Mouse (Mus musculus) forebrain, postnatal 0 days (tissue): ENCODE results near the gene Trp53i11. TPM values are rescaled to one million over a fixed set of nuclear protein-coding genes. Genes with fewer than 3 reads are reported as not detected.
A peak's percentile ranks its signal among the peaks of the same experiment; 100 is the strongest.

Experiments
- ATAC-seq: fragments of 200-750 bp; cut with Nextera tagmentation; 2 replicates; pipeline ENCODE4 v1.8.0; 2017; ENCODE audit warnings: mild to moderate bottlenecking, moderate library complexity
- DNase-seq: peaks from one replicate; pipeline ENCODE4 v3.0.0-alpha.2; 2015
- H3K27ac ChIP-seq: fragments of 300-500 bp; sonication (generic); 2 replicates; pipeline ENCODE4 v1.5.1; 2014; ENCODE audit warnings: low read depth, mild to moderate bottlenecking, antibody characterized with exemption, low read length, moderate library complexity, mixed read lengths
- H3K27me3 ChIP-seq: fragments of 300-500 bp; sonication (generic); 2 replicates; pipeline ENCODE4 v1.6.1; 2014; ENCODE audit warnings: mild to moderate bottlenecking, low read length, mixed read lengths; ENCODE audit not compliant: insufficient read depth
- H3K36me3 ChIP-seq: fragments of 300-500 bp; sonication (generic); 2 replicates; pipeline ENCODE4 v1.6.1; 2014; ENCODE audit warnings: mild to moderate bottlenecking, moderate library complexity; ENCODE audit not compliant: insufficient read depth
- H3K4me1 ChIP-seq: fragments of 300-500 bp; sonication (generic); 2 replicates; pipeline ENCODE4 v1.6.1; 2014; ENCODE audit warnings: antibody characterized with exemption; ENCODE audit not compliant: insufficient read depth
- H3K4me2 ChIP-seq: fragments of 300-500 bp; sonication (generic); 2 replicates; pipeline ENCODE4 v1.6.1; 2014; ENCODE audit warnings: low read depth, mild to moderate bottlenecking, moderate library complexity
- H3K4me3 ChIP-seq: fragments of 300-500 bp; sonication (generic); 2 replicates; pipeline ENCODE4 v1.5.1; 2014; ENCODE audit warnings: low read depth, low read length, mixed read lengths
- H3K9ac ChIP-seq: fragments of 300-500 bp; sonication (generic); 2 replicates; pipeline ENCODE4 v1.6.1; 2014; ENCODE audit warnings: mild to moderate bottlenecking
- H3K9me3 ChIP-seq: fragments of 300-500 bp; sonication (generic); 2 replicates; pipeline ENCODE4 v1.6.1; 2016; ENCODE audit warnings: low read length
- CTCF ChIP-seq: sonication (generic); IDR thresholded peaks from 2 replicates; pipeline ENCODE4 v1.5.1; 2016; ENCODE audit warnings: antibody characterized with exemption, control low read depth, low read depth
- WGBS: fragments of 180-500 bp; shearing (Covaris S2); extraction: QIAGEN DNeasy Blood & Tissue Kit; methylation state at CpG from one replicate; pipeline ENCODE4 v1.1.7; 2014; 5-methylcytosine and 5-hydroxymethylcytosine counted together
- polyA plus RNA-seq: library from polyadenylated mRNA; unstranded; fragments of >200 nt; fragmentation: Nextera tagmentation; extraction: Ambion mirVana; gene quantifications from 2 replicates; pipeline ENCODE4 v1.2.1, GENCODE M21; 2015
- total RNA-seq: library from RNA; depleted of rRNA; stranded (reverse); fragments of >200 nt; gene quantifications from 2 replicates; pipeline ENCODE4 v1.2.3, GENCODE M21; 2014

Gene Trp53i11
- total and polyA plus RNA-seq, 2 experiments from 2014 or later: 95.2 to 132 TPM

GRCm38 (mm10) chr2:93199531-93199974 is 12.2 kb downstream of the Trp53i11 start:
- Histone ChIP-seq H3K9me3 (no peaks in the 10 kb centered on the region), H3K9ac (no peak overlapping the region), H3K36me3 (peaks cover 28% of the 10 kb centered on the region), H3K4me2 (no peak overlapping the region), H3K4me1 (no peaks in the 10 kb centered on the region), H3K27me3 (no peaks in the 10 kb centered on the region), H3K27ac (no peak overlapping the region), H3K4me3 (no peak overlapping the region)
- ATAC-seq (peak; percentile 30), DNase-seq (peak; percentile 70)
- 43% methylated on average over 13 of the region's 13 CpGs for WGBS
- TF ChIP-seq CTCF: peak; percentile 94

GRCm38 (mm10) chr2:93200681-93201340 is 13.5 kb downstream of the Trp53i11 start:
- Histone ChIP-seq H3K36me3 (peaks cover 31% of the 10 kb centered on the region), H3K4me3 (no peak overlapping the region), H3K27me3 (no peaks in the 10 kb centered on the region), H3K27ac (no peak overlapping the region), H3K4me1 (no peaks in the 10 kb centered on the region), H3K9ac (no peak overlapping the region), H3K9me3 (no peaks in the 10 kb centered on the region), H3K4me2 (no peak overlapping the region)
- DNase-seq (no peak), ATAC-seq (no peak)
- no peak for TF ChIP-seq CTCF
- 58% methylated on average over 10 of the region's 10 CpGs for WGBS

GRCm38 (mm10) chr2:93201997-93202396 is 14.6 kb downstream of the Trp53i11 start:
- no peaks in the 10 kb centered on the region for H3K4me1 ChIP-seq
- no peak for TF ChIP-seq CTCF
- no peaks in the 10 kb centered on the region for H3K9me3 ChIP-seq
- 96% methylated on average over 3 of the region's 3 CpGs for WGBS
- H3K4me3 ChIP-seq: no peak overlapping the region
- no peak overlapping the region for H3K9ac ChIP-seq
- H3K36me3 ChIP-seq: peaks cover 31% of the 10 kb centered on the region
- ATAC-seq (no peak), DNase-seq (no peak)
- H3K4me2 ChIP-seq: no peak overlapping the region
- no peaks in the 10 kb centered on the region for H3K27me3 ChIP-seq
- no peak overlapping the region for H3K27ac ChIP-seq

GRCm38 (mm10) chr2:93202782-93203181 is 15.4 kb downstream of the Trp53i11 start:
- no peak overlapping the region for H3K27ac ChIP-seq
- H3K9ac ChIP-seq: no peak overlapping the region
- H3K4me1 ChIP-seq: no peaks in the 10 kb centered on the region
- H3K9me3 ChIP-seq: no peaks in the 10 kb centered on the region
- 58% methylated on average over 1 of the region's 1 CpGs for WGBS
- TF ChIP-seq CTCF: no peak
- no peak overlapping the region for H3K4me3 ChIP-seq
- no peak overlapping the region for H3K4me2 ChIP-seq
- no peaks in the 10 kb centered on the region for H3K27me3 ChIP-seq
- DNase-seq (no peak), ATAC-seq (no peak)
- H3K36me3 ChIP-seq: peaks cover 30% of the 10 kb centered on the region

GRCm38 (mm10) chr2:93203682-93204081 is 16.3 kb downstream of the Trp53i11 start:
- H3K27ac ChIP-seq: no peak overlapping the region
- no peaks in the 10 kb centered on the region for H3K27me3 ChIP-seq
- no peak overlapping the region for H3K4me2 ChIP-seq
- peak; percentile 44 for ATAC-seq
- H3K9ac ChIP-seq: no peak overlapping the region
- H3K4me1 ChIP-seq: no peaks in the 10 kb centered on the region
- peak; percentile 69 for DNase-seq
- H3K9me3 ChIP-seq: no peaks in the 10 kb centered on the region
- H3K4me3 ChIP-seq: no peak overlapping the region
- WGBS: 26% methylated on average over 10 of the region's 10 CpGs
- peaks cover 29% of the 10 kb centered on the region for H3K36me3 ChIP-seq
- TF ChIP-seq CTCF: peak; percentile 80

- no peaks in the 10 kb centered on the region for H3K27me3 ChIP-seq
- no peak for ATAC-seq
- H3K9me3 ChIP-seq: no peaks in the 10 kb centered on the region
- H3K4me2 ChIP-seq: no peak overlapping the region
- no peak overlapping the region for H3K9ac ChIP-seq
- DNase-seq: no peak
- H3K36me3 ChIP-seq: peaks cover 26% of the 10 kb centered on the region
- H3K4me1 ChIP-seq: no peaks in the 10 kb centered on the region
- 83% methylated on average over 6 of the region's 6 CpGs for WGBS
- no peak overlapping the region for H3K4me3 ChIP-seq
- no peak overlapping the region for H3K27ac ChIP-seq
- TF ChIP-seq CTCF: no peak
Observed at GRCm38 (mm10) chr2:93204571-93204970, 17.2 kb downstream of the Trp53i11 start.

- Histone ChIP-seq H3K4me1 (no peaks in the 10 kb centered on the region), H3K27ac (no peak overlapping the region), H3K9me3 (no peaks in the 10 kb centered on the region), H3K27me3 (no peaks in the 10 kb centered on the region), H3K4me3 (no peak overlapping the region), H3K9ac (no peak overlapping the region), H3K4me2 (no peak overlapping the region), H3K36me3 (peaks cover 11% of the 10 kb centered on the region)
- 96% methylated on average over 1 of the region's 1 CpGs for WGBS
- TF ChIP-seq CTCF: no peak
- ATAC-seq: no peak
- no peak for DNase-seq
Observed at GRCm38 (mm10) chr2:93206126-93206525, 18.8 kb downstream of the Trp53i11 start.
